ENCODE assay signal across 8 mouse cellular contexts in genomic region chr2:52676023-52676912, GRCm38 (mm10). TPM values are rescaled to one million over a fixed set of nuclear protein-coding genes. Genes with fewer than 3 reads are reported as not detected.
DNase-seq lines count a peak whose midpoint lies in the region; ATAC-seq lines count a peak whose summit lies in the region.

Gene Cacnb4 (minus strand): TSS chr2:52676831.

- H3K4me1 ChIP-seq in embryonic facial prominence, embryonic 12.5 days = peaks cover 12% of the 10 kb centered on the region; the same call in 1 of the 2 replicates
- peaks cover 23% of the 10 kb centered on the region for H3K4me1 ChIP-seq in heart, embryonic 15.5 days (replicated peaks)
- H3K4me1 ChIP-seq in liver, embryonic 12.5 days = peaks cover 9% of the 10 kb centered on the region

- peak within 1 kb of the TSS; percentile 63 for H3K9ac ChIP-seq in embryonic facial prominence, embryonic 12.5 days
- H3K9ac ChIP-seq in heart, embryonic 15.5 days = peak within 1 kb of the TSS; percentile 62
- H3K9ac ChIP-seq in liver, embryonic 12.5 days = peak within 1 kb of the TSS; percentile 46

- peak within 1 kb of the TSS; percentile 65 for H3K4me3 ChIP-seq in embryonic facial prominence, embryonic 12.5 days
- peak within 1 kb of the TSS; percentile 77 for H3K4me3 ChIP-seq in heart, embryonic 15.5 days
- peak within 1 kb of the TSS; percentile 56 for H3K4me3 ChIP-seq in liver, embryonic 12.5 days

- H3K9me3 ChIP-seq in embryonic facial prominence, embryonic 12.5 days = no peaks in the 10 kb centered on the region
- H3K9me3 ChIP-seq in heart, embryonic 15.5 days (replicated peaks) = no peaks in the 10 kb centered on the region
- no peaks in the 10 kb centered on the region for H3K9me3 ChIP-seq in liver, embryonic 12.5 days (replicated peaks)

- no peaks in the 10 kb centered on the region for H3K36me3 ChIP-seq in embryonic facial prominence, embryonic 12.5 days
- H3K36me3 ChIP-seq in heart, embryonic 15.5 days = no peaks in the 10 kb centered on the region
- H3K36me3 ChIP-seq in liver, embryonic 12.5 days = no peaks in the 10 kb centered on the region

- peak; percentile 90 for ATAC-seq in embryonic facial prominence, embryonic 12.5 days (ENCODE audit: insufficient number of reproducible peaks, insufficient read depth, low FRiP score, low TSS enrichment)
- ATAC-seq in heart, embryonic 15.5 days (replicated peaks; ENCODE audit: insufficient number of reproducible peaks, insufficient read depth, low FRiP score, low read depth) = peak; percentile 78
- peak; percentile 57 for ATAC-seq in liver, embryonic 12.5 days

- H3K4me2 ChIP-seq in embryonic facial prominence, embryonic 12.5 days (replicated peaks) = peak within 1 kb of the TSS; percentile 97
- H3K4me2 ChIP-seq in heart, embryonic 15.5 days = peak within 1 kb of the TSS; percentile 97
- H3K4me2 ChIP-seq in liver, embryonic 12.5 days = peak within 1 kb of the TSS; percentile 73

- 3% methylated on average over 36 of the region's 77 CpGs for WGBS in embryonic facial prominence, embryonic 12.5 days
- WGBS in heart, embryonic 15.5 days = under 1% methylated on average over 34 of the region's 77 CpGs
- 3% methylated on average over 42 of the region's 77 CpGs for WGBS in liver, embryonic 12.5 days (ENCODE audit: insufficient replicate concordance)

- H3K27ac ChIP-seq in embryonic facial prominence, embryonic 12.5 days = no peak within 1 kb of the TSS
- no peak within 1 kb of the TSS for H3K27ac ChIP-seq in heart, embryonic 15.5 days
- no peak within 1 kb of the TSS for H3K27ac ChIP-seq in liver, embryonic 12.5 days

- H3K27me3 ChIP-seq in embryonic facial prominence, embryonic 12.5 days = peaks cover 10% of the 10 kb centered on the region
- peaks cover 22% of the 10 kb centered on the region for H3K27me3 ChIP-seq in heart, embryonic 15.5 days
- peaks cover 67% of the 10 kb centered on the region for H3K27me3 ChIP-seq in liver, embryonic 12.5 days (replicated peaks)

- DNase-seq in B cell, adult 2 months = peak; percentile 25 to 33
- DNase-seq in adrenal gland, postnatal 10 days = peak; percentile 66
- peak; percentile 65 for DNase-seq in kidney, postnatal 14 days
- peak; percentile 6 for DNase-seq in naive thymus-derived CD4-positive, alpha-beta T cell, adult 2 months (ENCODE audit: low read depth)
- peak; percentile 43 for DNase-seq in testis, postnatal 14 days (ENCODE audit: low spot score)

RNA-seq across cellular contexts. Expression of gene Cacnb4, which starts in this region (rescaled TPM):
- total RNA-seq in adrenal gland, postnatal 10 days (2021) = 1 to 10 TPM in 1 of 2 experiments, under 1 TPM in 1; 0.36 to 1.4 TPM
- polyA plus RNA-seq in embryonic facial prominence, embryonic 12.5 days (2016; fragmentation: Nextera tagmentation; extraction: Ambion mirVana) = 1.0 and 1.4 TPM in 2 replicates
- 0.58 and 1.0 TPM in 2 replicates for polyA plus RNA-seq in heart, embryonic 15.5 days (2015; fragmentation: Nextera tagmentation; extraction: Ambion mirVana)
- 0.31 and 0.47 TPM in 2 replicates for polyA plus RNA-seq in liver, embryonic 12.5 days (2016; fragmentation: Nextera tagmentation; extraction: Ambion mirVana)

Comparison
In these comparisons a context has a peak if more than half of its experiments do, and no peak if none do; other contexts are left out.
1. Peak in ATAC-seq, H3K4me3 ChIP-seq, H3K9ac ChIP-seq and H3K4me2 ChIP-seq in liver, embryonic 12.5 days; RNA of the gene not detected or under 1 TPM.
2. DNase-seq: peak in every context shown above with its lines; median percentile 66 in adrenal gland, postnatal 10 days; 65 in kidney, postnatal 14 days; 43 in testis, postnatal 14 days; 29 in B cell, adult 2 months; 6 in naive thymus-derived CD4-positive, alpha-beta T cell, adult 2 months.